Mouse (Mus musculus): ENCODE data around the gene Cd6. TPM values are rescaled to one million over a fixed set of nuclear protein-coding genes. Genes with fewer than 3 reads are reported as not detected.

Cd6 gene
- polyA plus RNA-seq, 1 experiment from 2014 or later, result 0.09 TPM

GRCm38 (mm10) chr19:10841721-10842626 lies 12.1 kb upstream of the Cd6 start:
- H3K9ac ChIP-seq (ENCODE audit: low read depth, low read length), result no peak overlapping the region
- WGBS, result 38% methylated on average over 16 of the region's 16 CpGs
- H3K36me3 ChIP-seq (ENCODE audit: control insufficient read depth, insufficient read depth, low read length), result no peaks in the 10 kb centered on the region
- no peak overlapping the region for H3K27ac ChIP-seq (ENCODE audit: low read depth, low read length)
- H3K9me3 ChIP-seq (ENCODE audit: control insufficient read depth, low read length), result no peaks in the 10 kb centered on the region
- H3K4me3 ChIP-seq (ENCODE audit: low read length), result no peak overlapping the region
- 0 out of 2 replicates have a peak, but pooled peaks cover 5% of the 10 kb centered on the region for H3K27me3 ChIP-seq (ENCODE audit: control insufficient read depth, insufficient read depth, low read length)
- peaks cover 4% of the 10 kb centered on the region; the same call in 1 of the 2 replicates for H3K4me1 ChIP-seq (ENCODE audit: control insufficient read depth, insufficient read depth, low read length)
- H3K4me2 ChIP-seq (replicated peaks; ENCODE audit: low read depth, low read length), result no peak overlapping the region
- ATAC-seq (ENCODE audit: low FRiP score, low TSS enrichment), result no peak

GRCm38 (mm10) chr19:10839010-10839892 lies 9.4 kb upstream of the Cd6 start, which contains the start of gene Slc15a3:
TSS of gene Slc15a3 (plus strand) at chr19:10839727.
- WGBS, result 68% methylated on average over 15 of the region's 15 CpGs
- Histone ChIP-seq H3K27ac (ENCODE audit: low read depth, low read length) (no peak within 1 kb of the TSS), H3K4me3 (ENCODE audit: low read length) (no peak within 1 kb of the TSS), H3K27me3 (ENCODE audit: control insufficient read depth, insufficient read depth, low read length) (0 out of 2 replicates have a peak, but pooled peaks cover 5% of the 10 kb centered on the region), H3K9ac (ENCODE audit: low read depth, low read length) (no peak within 1 kb of the TSS), H3K4me1 (ENCODE audit: control insufficient read depth, insufficient read depth, low read length) (peaks cover 4% of the 10 kb centered on the region; the same call in 1 of the 2 replicates), H3K9me3 (ENCODE audit: control insufficient read depth, low read length) (no peaks in the 10 kb centered on the region), H3K4me2 (replicated peaks; ENCODE audit: low read depth, low read length) (no peak within 1 kb of the TSS), H3K36me3 (ENCODE audit: control insufficient read depth, insufficient read depth, low read length) (no peaks in the 10 kb centered on the region)
- no peak for ATAC-seq (ENCODE audit: low FRiP score, low TSS enrichment)

GRCm38 (mm10) chr19:10835671-10836070 lies 5.8 kb upstream of the Cd6 start:
- H3K9ac ChIP-seq (ENCODE audit: low read depth, low read length), result no peak overlapping the region
- no peak for ATAC-seq (ENCODE audit: low FRiP score, low TSS enrichment)
- WGBS, result 54% methylated on average over 3 of the region's 3 CpGs

GRCm38 (mm10) chr19:10833611-10834010 lies 3.8 kb upstream of the Cd6 start:
- ATAC-seq (ENCODE audit: low FRiP score, low TSS enrichment), result no peak
- WGBS, result 82% methylated on average over 3 of the region's 3 CpGs

More at GRCm38 (mm10) chr19:10835671-10836070, 5.8 kb upstream of the Cd6 start:
- Histone ChIP-seq H3K9me3 (ENCODE audit: control insufficient read depth, low read length) (no peaks in the 10 kb centered on the region), H3K4me3 (ENCODE audit: low read length) (no peak overlapping the region), H3K4me2 (replicated peaks; ENCODE audit: low read depth, low read length) (no peak overlapping the region), H3K27me3 (ENCODE audit: control insufficient read depth, insufficient read depth, low read length) (no peaks in the 10 kb centered on the region), H3K4me1 (ENCODE audit: control insufficient read depth, insufficient read depth, low read length) (no peaks in the 10 kb centered on the region), H3K36me3 (ENCODE audit: control insufficient read depth, insufficient read depth, low read length) (no peaks in the 10 kb centered on the region), H3K27ac (ENCODE audit: low read depth, low read length) (no peak overlapping the region)

GRCm38 (mm10) chr19:10832030-10832429 lies 2.2 kb upstream of the Cd6 start:
- Histone ChIP-seq H3K9me3 (ENCODE audit: control insufficient read depth, low read length) (no peaks in the 10 kb centered on the region), H3K4me1 (ENCODE audit: control insufficient read depth, insufficient read depth, low read length) (no peaks in the 10 kb centered on the region), H3K27ac (ENCODE audit: low read depth, low read length) (no peak overlapping the region), H3K9ac (ENCODE audit: low read depth, low read length) (no peak overlapping the region), H3K4me2 (replicated peaks; ENCODE audit: low read depth, low read length) (no peak overlapping the region), H3K27me3 (ENCODE audit: control insufficient read depth, insufficient read depth, low read length) (no peaks in the 10 kb centered on the region), H3K36me3 (ENCODE audit: control insufficient read depth, insufficient read depth, low read length) (no peaks in the 10 kb centered on the region), H3K4me3 (ENCODE audit: low read length) (no peak overlapping the region)
- ATAC-seq (ENCODE audit: low FRiP score, low TSS enrichment), result no peak
- 80% methylated on average over 3 of the region's 3 CpGs for WGBS

More at GRCm38 (mm10) chr19:10833611-10834010, 3.8 kb upstream of the Cd6 start:
- Histone ChIP-seq H3K9ac (ENCODE audit: low read depth, low read length) (no peak overlapping the region), H3K4me2 (replicated peaks; ENCODE audit: low read depth, low read length) (no peak overlapping the region), H3K9me3 (ENCODE audit: control insufficient read depth, low read length) (no peaks in the 10 kb centered on the region), H3K4me1 (ENCODE audit: control insufficient read depth, insufficient read depth, low read length) (no peaks in the 10 kb centered on the region), H3K36me3 (ENCODE audit: control insufficient read depth, insufficient read depth, low read length) (no peaks in the 10 kb centered on the region), H3K27ac (ENCODE audit: low read depth, low read length) (no peak overlapping the region), H3K4me3 (ENCODE audit: low read length) (no peak overlapping the region), H3K27me3 (ENCODE audit: control insufficient read depth, insufficient read depth, low read length) (no peaks in the 10 kb centered on the region)

- WGBS, result 6% methylated on average over 5 of the region's 5 CpGs
- H3K27ac ChIP-seq (ENCODE audit: low read depth, low read length), result no peak overlapping the region
- ATAC-seq (ENCODE audit: low FRiP score, low TSS enrichment), result peak; percentile 81
- no peaks in the 10 kb centered on the region for H3K27me3 ChIP-seq (ENCODE audit: control insufficient read depth, insufficient read depth, low read length)
- no peak overlapping the region for H3K4me3 ChIP-seq (ENCODE audit: low read length)
- H3K9ac ChIP-seq (ENCODE audit: low read depth, low read length), result no peak overlapping the region
- no peaks in the 10 kb centered on the region for H3K9me3 ChIP-seq (ENCODE audit: control insufficient read depth, low read length)
- no peaks in the 10 kb centered on the region for H3K4me1 ChIP-seq (ENCODE audit: control insufficient read depth, insufficient read depth, low read length)
- no peak overlapping the region for H3K4me2 ChIP-seq (replicated peaks; ENCODE audit: low read depth, low read length)
- H3K36me3 ChIP-seq (ENCODE audit: control insufficient read depth, insufficient read depth, low read length), result no peaks in the 10 kb centered on the region
These were observed 1.6 kb upstream of the Cd6 start for GRCm38 (mm10) chr19:10831424-10831823.

GRCm38 (mm10) chr19:10828321-10828720 lies 1.5 kb downstream of the Cd6 start:
- no peaks in the 10 kb centered on the region for H3K9me3 ChIP-seq (ENCODE audit: control insufficient read depth, low read length)
- no peaks in the 10 kb centered on the region for H3K36me3 ChIP-seq (ENCODE audit: control insufficient read depth, insufficient read depth, low read length)
- no peak overlapping the region for H3K9ac ChIP-seq (ENCODE audit: low read depth, low read length)
- H3K27ac ChIP-seq (ENCODE audit: low read depth, low read length), result no peak overlapping the region
- WGBS, result 91% methylated on average over 5 of the region's 5 CpGs
- H3K4me2 ChIP-seq (replicated peaks; ENCODE audit: low read depth, low read length), result no peak overlapping the region
- no peak overlapping the region for H3K4me3 ChIP-seq (ENCODE audit: low read length)
- no peak for ATAC-seq (ENCODE audit: low FRiP score, low TSS enrichment)
- H3K4me1 ChIP-seq (ENCODE audit: control insufficient read depth, insufficient read depth, low read length), result no peaks in the 10 kb centered on the region
- no peaks in the 10 kb centered on the region for H3K27me3 ChIP-seq (ENCODE audit: control insufficient read depth, insufficient read depth, low read length)

DNA sequence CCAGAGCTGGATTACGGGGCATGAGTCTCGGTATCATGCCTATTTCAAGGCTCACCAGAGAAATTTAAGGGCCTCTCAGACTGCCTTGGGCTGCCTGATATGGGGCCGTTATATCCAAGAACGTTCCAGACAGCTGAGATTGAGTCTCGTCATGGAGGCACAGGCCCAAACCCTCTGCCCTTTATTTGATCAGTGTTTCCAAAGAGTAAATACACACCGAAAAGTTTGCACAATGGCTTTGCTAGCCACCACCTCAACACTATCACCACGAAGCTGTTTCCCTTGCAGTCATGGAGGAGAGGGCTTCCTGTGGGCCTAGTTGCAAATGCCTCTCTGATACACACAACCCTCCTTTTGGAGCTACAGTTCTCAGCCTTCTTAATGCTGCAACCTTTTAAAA lies 5.8 kb downstream of the Cd6 start:
- no peak overlapping the region for H3K4me3 ChIP-seq (ENCODE audit: low read length)
- H3K4me2 ChIP-seq (replicated peaks; ENCODE audit: low read depth, low read length), result no peak overlapping the region
- H3K27ac ChIP-seq (ENCODE audit: low read depth, low read length), result no peak overlapping the region
- no peaks in the 10 kb centered on the region for H3K36me3 ChIP-seq (ENCODE audit: control insufficient read depth, insufficient read depth, low read length)
- H3K9me3 ChIP-seq (ENCODE audit: control insufficient read depth, low read length), result no peaks in the 10 kb centered on the region
- H3K9ac ChIP-seq (ENCODE audit: low read depth, low read length), result no peak overlapping the region
- H3K27me3 ChIP-seq (ENCODE audit: control insufficient read depth, insufficient read depth, low read length), result no peaks in the 10 kb centered on the region
- ATAC-seq (ENCODE audit: low FRiP score, low TSS enrichment), result no peak
- no peaks in the 10 kb centered on the region for H3K4me1 ChIP-seq (ENCODE audit: control insufficient read depth, insufficient read depth, low read length)
- 94% methylated on average over 7 of the region's 7 CpGs for WGBS

Data from kidney, embryonic 14.5 days (tissue).